Mouse (Mus musculus): Measurements from ENCODE around the gene Arpc5l. TPM values are rescaled to one million over a fixed set of nuclear protein-coding genes. Genes with fewer than 3 reads are reported as not detected.

Arpc5l gene
- polyA plus RNA-seq, 1 experiment from 2014 or later = 123 TPM

GRCm38 (mm10) chr2:39012768-39013279 lies 7.7 kb downstream of the Arpc5l start:
- H3K9ac ChIP-seq = 0 out of 2 replicates have a peak overlapping the region, but pooled peaks have one; percentile 21
- no peak for ATAC-seq (ENCODE audit: insufficient number of reproducible peaks, insufficient read depth, low FRiP score, low TSS enrichment, low read depth)
- H3K4me1 ChIP-seq = peaks cover 19% of the 10 kb centered on the region
- peaks cover 64% of the 10 kb centered on the region for H3K36me3 ChIP-seq
- no peak overlapping the region for H3K4me3 ChIP-seq
- no peaks in the 10 kb centered on the region for H3K27me3 ChIP-seq
- WGBS = 85% methylated on average over 7 of the region's 7 CpGs
- H3K4me2 ChIP-seq = no peak overlapping the region
- H3K9me3 ChIP-seq = no peaks in the 10 kb centered on the region
- no peak overlapping the region for H3K27ac ChIP-seq

- H3K27ac ChIP-seq = no peak overlapping the region
- no peaks in the 10 kb centered on the region for H3K4me1 ChIP-seq
- H3K27me3 ChIP-seq = no peaks in the 10 kb centered on the region
- no peaks in the 10 kb centered on the region for H3K9me3 ChIP-seq
- no peak for ATAC-seq (ENCODE audit: insufficient number of reproducible peaks, insufficient read depth, low FRiP score, low TSS enrichment, low read depth)
- no peak overlapping the region for H3K9ac ChIP-seq
- WGBS = 81% methylated on average over 3 of the region's 3 CpGs
- H3K4me3 ChIP-seq = no peak overlapping the region
- peaks cover 94% of the 10 kb centered on the region for H3K36me3 ChIP-seq
- no peak overlapping the region for H3K4me2 ChIP-seq
Observed at GRCm38 (mm10) chr2:39016581-39016980, 11.4 kb downstream of the Arpc5l start.

DNA sequence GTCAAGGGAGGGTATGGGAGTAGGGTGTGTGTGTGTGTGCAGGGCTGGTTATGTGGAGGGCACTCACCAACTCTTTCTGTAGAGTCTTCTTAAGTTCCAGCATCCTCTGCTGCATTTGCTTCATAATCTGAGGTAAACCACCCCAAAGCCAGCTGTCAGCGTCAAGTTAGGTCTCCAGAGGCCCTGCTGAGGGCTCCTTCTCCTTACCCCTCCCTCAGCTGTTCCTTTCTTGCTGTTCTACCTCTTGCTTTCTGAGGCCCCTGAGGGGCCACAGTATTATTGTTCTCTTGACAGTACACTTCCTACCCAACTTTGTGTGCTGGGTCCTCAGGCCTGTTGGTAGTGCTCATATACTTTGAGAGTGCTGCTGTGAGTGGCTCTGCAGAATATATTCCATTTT lies 14.9 kb downstream of the Arpc5l start:
- H3K4me1 ChIP-seq = no peaks in the 10 kb centered on the region
- no peak overlapping the region for H3K9ac ChIP-seq
- ATAC-seq (ENCODE audit: insufficient number of reproducible peaks, insufficient read depth, low FRiP score, low TSS enrichment, low read depth) = no peak
- H3K27me3 ChIP-seq = no peaks in the 10 kb centered on the region
- WGBS = 80% methylated on average over 1 of the region's 1 CpGs
- peaks cover 93% of the 10 kb centered on the region for H3K36me3 ChIP-seq
- H3K4me2 ChIP-seq = no peak overlapping the region
- no peaks in the 10 kb centered on the region for H3K9me3 ChIP-seq
- no peak overlapping the region for H3K4me3 ChIP-seq
- H3K27ac ChIP-seq = no peak overlapping the region

DNA sequence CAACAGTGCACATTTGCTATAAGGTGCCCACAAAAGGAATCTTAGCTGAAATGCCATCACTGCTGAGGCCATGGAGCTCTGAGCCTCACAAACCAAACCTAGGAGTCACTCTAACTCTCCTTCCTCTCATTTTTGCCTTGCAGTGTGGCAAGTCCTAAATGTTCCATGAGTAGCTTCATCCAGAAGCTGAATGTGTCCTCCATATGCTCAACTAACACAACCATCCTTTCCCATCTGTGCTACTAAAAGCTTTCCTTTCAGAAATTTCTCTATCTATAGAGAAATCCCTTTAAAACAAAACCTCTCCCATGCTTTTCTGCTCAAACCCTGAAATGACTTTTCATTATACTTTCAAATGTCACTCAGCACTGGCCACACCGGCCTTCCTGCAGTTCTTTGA lies 26.5 kb downstream of the Arpc5l start:
- ATAC-seq (ENCODE audit: insufficient number of reproducible peaks, insufficient read depth, low FRiP score, low TSS enrichment, low read depth) = no peak
- Histone ChIP-seq H3K36me3 (peaks cover 87% of the 10 kb centered on the region), H3K4me1 (no peaks in the 10 kb centered on the region), H3K9me3 (no peaks in the 10 kb centered on the region), H3K27ac (no peak overlapping the region), H3K27me3 (no peaks in the 10 kb centered on the region), H3K4me3 (no peak overlapping the region), H3K9ac (no peak overlapping the region), H3K4me2 (no peak overlapping the region)
- 95% methylated on average over 1 of the region's 1 CpGs for whole genome bisulfite sequencing

DNA sequence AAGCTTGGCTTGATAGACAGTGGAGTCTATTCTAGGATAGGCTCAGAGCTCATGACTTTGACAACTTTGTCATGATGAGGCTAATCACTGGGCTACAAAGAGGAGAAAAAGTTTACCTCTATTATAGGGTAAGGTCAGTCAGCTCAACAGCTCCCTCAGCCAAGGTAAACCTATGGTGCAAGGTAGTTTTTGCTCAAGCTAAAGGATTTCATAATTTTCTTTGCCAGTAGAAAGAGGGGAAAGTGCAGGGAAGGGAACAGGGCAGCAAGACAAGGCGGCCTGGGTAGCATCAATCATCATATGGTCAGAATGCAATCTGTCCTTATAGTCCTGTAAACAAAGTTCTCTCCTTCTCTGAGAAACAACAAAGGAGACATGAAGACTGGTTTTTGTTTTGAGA lies 35.1 kb downstream of the Arpc5l start:
- no peak overlapping the region for H3K27ac ChIP-seq
- peaks cover 80% of the 10 kb centered on the region for H3K36me3 ChIP-seq
- ATAC-seq (ENCODE audit: insufficient number of reproducible peaks, insufficient read depth, low FRiP score, low TSS enrichment, low read depth) = no peak
- WGBS = 89% methylated on average over 1 of the region's 1 CpGs
- no peak overlapping the region for H3K4me3 ChIP-seq
- no peak overlapping the region for H3K4me2 ChIP-seq
- H3K27me3 ChIP-seq = no peaks in the 10 kb centered on the region
- H3K9ac ChIP-seq = no peak overlapping the region
- H3K9me3 ChIP-seq = no peaks in the 10 kb centered on the region
- H3K4me1 ChIP-seq = no peaks in the 10 kb centered on the region

GRCm38 (mm10) chr2:39048515-39048914 lies 43.4 kb downstream of the Arpc5l start:
- 85% methylated on average over 1 of the region's 1 CpGs for WGBS
- Histone ChIP-seq H3K9ac (no peak overlapping the region), H3K9me3 (no peaks in the 10 kb centered on the region), H3K4me2 (no peak overlapping the region), H3K27me3 (no peaks in the 10 kb centered on the region), H3K36me3 (peaks cover 81% of the 10 kb centered on the region), H3K4me1 (no peaks in the 10 kb centered on the region), H3K27ac (no peak overlapping the region), H3K4me3 (no peak overlapping the region)
- no peak for ATAC-seq (ENCODE audit: insufficient number of reproducible peaks, insufficient read depth, low FRiP score, low TSS enrichment, low read depth)

DNA sequence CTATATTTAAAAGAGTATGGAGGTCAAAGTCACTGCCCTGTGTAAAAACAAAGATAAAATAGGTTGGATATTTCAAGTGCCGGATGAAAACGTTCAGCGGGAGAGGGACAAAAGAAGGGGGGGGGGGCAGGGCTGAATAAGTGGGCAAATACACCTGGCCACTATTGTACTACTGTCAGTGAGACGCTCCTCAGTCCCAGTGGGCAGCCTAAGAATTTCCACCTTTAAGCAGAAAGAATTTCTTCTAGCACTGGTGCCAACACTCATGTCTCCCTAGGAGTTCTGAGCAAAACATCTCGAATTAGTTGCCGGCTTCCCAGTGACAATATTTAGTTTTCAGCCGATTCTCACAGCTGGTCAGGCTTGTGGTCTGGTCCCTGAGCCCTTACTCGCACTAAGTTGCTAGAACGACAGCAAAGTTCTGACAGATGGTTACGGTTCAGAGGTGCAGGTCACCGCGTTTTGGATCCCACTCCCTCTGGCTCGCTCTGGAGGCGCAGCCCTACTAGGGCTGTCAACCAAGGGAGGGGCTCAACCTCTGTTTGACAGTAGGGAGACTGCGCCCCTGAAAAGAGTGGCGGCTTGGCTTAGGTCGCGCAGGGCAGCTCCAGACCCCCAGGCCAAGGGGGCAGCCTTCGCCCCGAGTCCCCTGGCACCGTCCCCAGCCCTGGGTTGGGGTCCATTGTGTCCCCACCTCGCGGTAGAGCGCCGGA lies 59.7 kb downstream of the Arpc5l start:
- ATAC-seq (ENCODE audit: insufficient number of reproducible peaks, insufficient read depth, low FRiP score, low TSS enrichment, low read depth) = peak; percentile 83
- H3K9me3 ChIP-seq = no peaks in the 10 kb centered on the region
- no peaks in the 10 kb centered on the region for H3K27me3 ChIP-seq
- H3K27ac ChIP-seq = peak overlapping the region; percentile 90
- WGBS = 6% methylated on average over 25 of the region's 25 CpGs
- H3K4me2 ChIP-seq = peak overlapping the region; percentile 67
- H3K36me3 ChIP-seq = peaks cover 20% of the 10 kb centered on the region
- peak overlapping the region; percentile 76 for H3K4me3 ChIP-seq
- H3K9ac ChIP-seq = peak overlapping the region; percentile 90
- peaks cover 6% of the 10 kb centered on the region for H3K4me1 ChIP-seq

Other genes with a start within 250 kb of the Arpc5l start
- gene Nr6a1, start 77.7 kb upstream of the Arpc5l start, polyA plus RNA-seq (2015; fragmentation: Nextera tagmentation; extraction: Ambion mirVana) = 1.3 and 1.5 TPM in 2 replicates
- gene Olfml2a, start 73.4 kb upstream of the Arpc5l start, polyA plus RNA-seq (2015; fragmentation: Nextera tagmentation; extraction: Ambion mirVana) = 9.0 and 9.6 TPM in 2 replicates
- gene Wdr38, start 7.9 kb upstream of the Arpc5l start, polyA plus RNA-seq (2015; fragmentation: Nextera tagmentation; extraction: Ambion mirVana) = 2.0 and 2.2 TPM in 2 replicates
- gene Rpl35, start 276 bp downstream of the Arpc5l start, polyA plus RNA-seq (2015; fragmentation: Nextera tagmentation; extraction: Ambion mirVana) = 1,096 and 1,227 TPM in 2 replicates
- 33.1 and 36.1 TPM in 2 replicates for gene Golga1, start 60.2 kb downstream of the Arpc5l start, polyA plus RNA-seq (2015; fragmentation: Nextera tagmentation; extraction: Ambion mirVana)
- 19.6 and 21.8 TPM in 2 replicates for gene Scai, start 185.4 kb downstream of the Arpc5l start, polyA plus RNA-seq (2015; fragmentation: Nextera tagmentation; extraction: Ambion mirVana)
- gene Ppp6c, start 221.1 kb downstream of the Arpc5l start, polyA plus RNA-seq (2015; fragmentation: Nextera tagmentation; extraction: Ambion mirVana) = 67.7 and 70.8 TPM in 2 replicates

Data from embryonic facial prominence, embryonic 13.5 days (tissue).